In the genomic region with DNA sequence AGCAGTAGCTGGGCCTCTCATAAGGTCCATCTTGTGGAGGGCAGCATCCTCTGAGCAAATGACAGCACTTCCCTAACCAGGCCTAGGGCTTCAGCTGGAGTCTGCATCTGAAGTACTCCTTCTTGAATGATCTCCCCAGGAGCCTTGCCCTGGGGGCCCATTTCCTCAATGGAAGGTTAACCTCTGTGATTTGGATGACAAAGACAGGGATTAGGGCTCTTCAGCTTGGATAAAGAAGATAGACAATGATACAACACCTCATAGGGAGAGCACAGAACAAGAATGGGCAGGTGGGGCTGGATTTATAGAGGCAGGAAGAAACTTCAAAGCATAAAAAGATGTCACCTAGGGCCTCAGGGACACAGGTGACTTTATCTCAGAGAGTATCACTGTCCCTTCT, we compare ENCODE assay signal across 17 mouse cellular contexts.
"Had no signal": no experiment of that assay in that cellular context is flagged by ENCODE, and none has a peak within 500 bp of the region (broad histone marks: within the 10 kb centered on the region; RNA-seq: fewer than 3 reads in every experiment).

No protein-coding gene starts in this region.

- H3K27me3 ChIP-seq: lung, embryonic 15.5 days; megakaryocyte, embryonic 14.5 days; midbrain, embryonic 13.5 days; midbrain, embryonic 15.5 days; neural tube, embryonic 12.5 days; stomach, embryonic 15.5 days had no signal

- DNase-seq: liver, postnatal 0 days; lung, adult 2 months; lung, postnatal 14 days; lung, postnatal 36 days; right cerebral cortex, postnatal 14 days; thymus, adult 2 months; thymus, postnatal 25 days; thymus, postnatal 4 days had no signal

- H3K4me3 ChIP-seq: lung, embryonic 15.5 days; megakaryocyte, embryonic 14.5 days; midbrain, embryonic 13.5 days; midbrain, embryonic 15.5 days; neural tube, embryonic 12.5 days; stomach, embryonic 15.5 days had no signal

- H3K9me3 ChIP-seq: lung, embryonic 15.5 days; midbrain, embryonic 13.5 days; midbrain, embryonic 15.5 days; neural tube, embryonic 12.5 days; stomach, embryonic 15.5 days had no signal

- H3K9ac ChIP-seq: liver, postnatal 0 days; lung, embryonic 15.5 days; midbrain, embryonic 13.5 days; midbrain, embryonic 15.5 days; neural tube, embryonic 12.5 days; stomach, embryonic 15.5 days had no signal

- H3K27ac ChIP-seq: lung, embryonic 15.5 days; macrophage; midbrain, embryonic 13.5 days; midbrain, embryonic 15.5 days; neural tube, embryonic 12.5 days; stomach, embryonic 15.5 days; stomach, postnatal 0 days had no signal

- H3K4me2 ChIP-seq: lung, embryonic 15.5 days; midbrain, embryonic 11.5 days; midbrain, embryonic 13.5 days; midbrain, embryonic 15.5 days; neural tube, embryonic 12.5 days; stomach, embryonic 15.5 days had no signal

- H3K4me1 ChIP-seq: lung, embryonic 15.5 days; megakaryocyte, embryonic 14.5 days; midbrain, embryonic 13.5 days; midbrain, embryonic 15.5 days; stomach, embryonic 15.5 days had no signal

- H3K36me3 ChIP-seq: lung, embryonic 15.5 days; midbrain, embryonic 13.5 days; midbrain, embryonic 15.5 days; neural tube, embryonic 12.5 days; stomach, embryonic 15.5 days had no signal

- ATAC-seq: liver, postnatal 0 days; midbrain, embryonic 13.5 days; midbrain, embryonic 15.5 days had no signal
